Mouse (Mus musculus) frontal cortex, adult 2 months (tissue): Measurements from ENCODE around the gene Best3. TPM values are rescaled to one million over a fixed set of nuclear protein-coding genes. Genes with fewer than 3 reads are reported as not detected.

ENCODE experiments used
- polyA plus RNA-seq: library from polyadenylated mRNA; depleted of rRNA; stranded (reverse); fragments of >200 nt; gene quantifications from 2 replicates; pipeline ENCODE4 v1.2.3, GENCODE M21; 2012; rRNA removed

Gene Best3
- polyA plus RNA-seq, 1 experiment: 0.18 TPM

Other genes with a start within 250 kb of the Best3 start
- 0.17 and 0.22 TPM in 2 replicates for gene Myrfl, start 89.4 kb upstream of the Best3 start, polyA plus RNA-seq
- 35.2 and 54.2 TPM in 2 replicates for gene Rab3ip, start 35.5 kb upstream of the Best3 start, polyA plus RNA-seq
- gene Gm10271, start 13.7 kb upstream of the Best3 start, polyA plus RNA-seq: not detected in 2 replicates
- gene Lrrc10, start 59.0 kb downstream of the Best3 start, polyA plus RNA-seq: not detected in 2 replicates
- gene Cct2, start 77.5 kb downstream of the Best3 start, polyA plus RNA-seq: 138 and 146 TPM in 2 replicates
- 33.4 and 34.2 TPM in 2 replicates for gene Frs2, start 162.2 kb downstream of the Best3 start, polyA plus RNA-seq
- gene Yeats4, start 238.2 kb downstream of the Best3 start, polyA plus RNA-seq: 55.9 and 57.8 TPM in 2 replicates